Mouse (Mus musculus) CH12.LX (cell line): ENCODE data around the gene Thbs1. TPM values are rescaled to one million over a fixed set of nuclear protein-coding genes. Genes with fewer than 3 reads are reported as not detected.

Experiments
- DNase-seq: peaks from one replicate; pipeline ENCODE4 v3.0.0-alpha.2; 2013; ENCODE audit errors: extremely low read depth
- H3K27ac ChIP-seq: 2 replicates; pipeline ENCODE4 v1.5.1; 2012; ENCODE audit warnings: low read depth, mild to moderate bottlenecking, control low read depth, moderate library complexity; ENCODE audit not compliant: insufficient read depth
- H3K27me3 ChIP-seq: replicated peaks from 2 replicates; pipeline ENCODE3; 2012; ENCODE audit warnings: inconsistent platforms
- H3K36me3 ChIP-seq, 2 experiments: replicated peaks in 1 of 2; 2 replicates each; pipeline versions ENCODE3 to v1.6.1; 2012; ENCODE audit warnings: inconsistent platforms in 1 of 2, low read length in 1 of 2, mild to moderate bottlenecking in 1 of 2, mixed read lengths in 1 of 2, moderate library complexity in 1 of 2; ENCODE audit not compliant: control insufficient read depth in 1 of 2, insufficient read depth in 1 of 2
- H3K4me1 ChIP-seq, 2 experiments: 2 replicates each; pipeline ENCODE4 v1.6.1; 2012; ENCODE audit warnings: inconsistent platforms in 1 of 2, moderate library complexity in 1 of 2; ENCODE audit not compliant: insufficient read depth in 2 of 2, control insufficient read depth in 1 of 2
- H3K4me2 ChIP-seq: 2 replicates; pipeline ENCODE4 v1.6.1; 2012; ENCODE audit warnings: low read depth, mild to moderate bottlenecking, control low read depth; ENCODE audit not compliant: poor library complexity, insufficient read depth, severe bottlenecking
- H3K4me3 ChIP-seq, 3 experiments: fragments of 150-350 bp in 1 of 3; sonication (generic) in 1 of 3; replicated peaks in 1 of 3; 2 replicates each; pipeline versions ENCODE3 to v1.5.1; 2011 to 2012; ENCODE audit warnings: low read depth in 2 of 3, low read length in 2 of 3, mild to moderate bottlenecking in 2 of 3, moderate library complexity in 2 of 3, control low read depth in 1 of 3, improper control_type of control experiment in 1 of 3, inconsistent platforms in 1 of 3, mixed read lengths in 1 of 3; ENCODE audit not compliant: poor library complexity in 1 of 3
- H3K79me2 ChIP-seq: replicated peaks from 2 replicates; pipeline ENCODE4 v1.6.1; 2012; ENCODE audit warnings: mild to moderate bottlenecking, moderate library complexity; ENCODE audit not compliant: control insufficient read depth, poor library complexity, insufficient read depth, severe bottlenecking; ENCODE audit errors: extremely low read depth
- H3K9ac ChIP-seq: 2 replicates; pipeline ENCODE4 v1.6.1; 2012; ENCODE audit warnings: low read depth, mild to moderate bottlenecking, control low read depth, moderate library complexity; ENCODE audit not compliant: insufficient read depth
- H3K9me3 ChIP-seq: replicated peaks from 2 replicates; pipeline ENCODE3; 2012; ENCODE audit warnings: low read length, inconsistent platforms, mixed read lengths
- BHLHE40 ChIP-seq: IDR thresholded peaks from 2 replicates; pipeline ENCODE4 v1.6.1; 2011; ENCODE audit warnings: mild to moderate bottlenecking, low read depth, low read length, improper control_type of control experiment
- CTCF ChIP-seq, 2 experiments: IDR thresholded peaks in 1 of 2; conservative IDR thresholded peaks in 1 of 2; 2 replicates each; pipeline ENCODE4 v1.5.1; 2011 to 2012; ENCODE audit warnings: low read depth in 2 of 2, low read length in 2 of 2, improper control_type of control experiment in 1 of 2, inconsistent platforms in 1 of 2, mild to moderate bottlenecking in 1 of 2, moderate library complexity in 1 of 2
- EP300 ChIP-seq: IDR thresholded peaks from 2 replicates; pipeline ENCODE4 v1.6.1; 2011; ENCODE audit warnings: low read length, improper control_type of control experiment
- ETS1 ChIP-seq: conservative IDR thresholded peaks from 2 replicates; pipeline ENCODE4 v1.6.1; 2012; ENCODE audit warnings: low read depth, mild to moderate bottlenecking, inconsistent platforms, low read length, improper control_type of control experiment, moderate library complexity
- IRF4 ChIP-seq: IDR thresholded peaks from 2 replicates; pipeline ENCODE4 v1.6.1; 2014; ENCODE audit warnings: low read depth, mild to moderate bottlenecking, inconsistent platforms, low read length, improper control_type of control experiment
- JUND ChIP-seq: conservative IDR thresholded peaks from 2 replicates; pipeline ENCODE4 v1.6.1; 2011; ENCODE audit warnings: low read depth, low read length, improper control_type of control experiment
- KAT2A ChIP-seq: IDR thresholded peaks from 2 replicates; pipeline ENCODE4 v1.6.1; 2012; ENCODE audit warnings: low read length, improper control_type of control experiment, inconsistent platforms; ENCODE audit not compliant: insufficient replicate concordance
- MAFK ChIP-seq: IDR thresholded peaks from 2 replicates; pipeline ENCODE4 v1.6.1; 2011; ENCODE audit warnings: low read length, improper control_type of control experiment; ENCODE audit not compliant: insufficient replicate concordance
- MAX ChIP-seq: IDR thresholded peaks from 2 replicates; pipeline ENCODE4 v1.6.1; 2011; ENCODE audit warnings: low read length, improper control_type of control experiment
- MEF2A ChIP-seq: IDR thresholded peaks from 2 replicates; pipeline ENCODE4 v1.6.1; 2014; ENCODE audit warnings: low read depth, mild to moderate bottlenecking, inconsistent platforms, low read length, improper control_type of control experiment, borderline replicate concordance
- MXI1 ChIP-seq: IDR thresholded peaks from 2 replicates; pipeline ENCODE4 v1.6.1; 2011; ENCODE audit warnings: mild to moderate bottlenecking, low read depth, low read length, improper control_type of control experiment
- MYC ChIP-seq: IDR thresholded peaks from 2 replicates; pipeline ENCODE4 v1.6.1; 2011; ENCODE audit warnings: low read depth, mild to moderate bottlenecking, improper control_type of control experiment, low read length
- NELFE ChIP-seq: IDR thresholded peaks from 2 replicates; pipeline ENCODE4 v1.6.1; 2011; ENCODE audit warnings: low read depth, low read length, improper control_type of control experiment
- PAX5 ChIP-seq: IDR thresholded peaks from 2 replicates; pipeline ENCODE4 v1.6.1; 2012; ENCODE audit warnings: low read length, inconsistent platforms, mixed read lengths
- SIN3A ChIP-seq: IDR thresholded peaks from 2 replicates; pipeline ENCODE4 v1.6.1; 2012; ENCODE audit warnings: low read length, improper control_type of control experiment, inconsistent platforms
- SMC3 ChIP-seq: IDR thresholded peaks from 2 replicates; pipeline ENCODE4 v1.6.1; 2011; ENCODE audit warnings: low read depth, low read length, improper control_type of control experiment
- USF1 ChIP-seq: IDR thresholded peaks from 2 replicates; pipeline ENCODE4 v1.6.1; 2014; ENCODE audit warnings: low read depth, mild to moderate bottlenecking, inconsistent platforms, low read length, improper control_type of control experiment
- ZC3H11A ChIP-seq: IDR thresholded peaks from 2 replicates; pipeline ENCODE4 v1.6.1; 2012; ENCODE audit warnings: low read depth, mild to moderate bottlenecking, inconsistent platforms, low read length, improper control_type of control experiment
- ZKSCAN1 ChIP-seq: IDR thresholded peaks from 2 replicates; pipeline ENCODE4 v1.6.1; 2012; ENCODE audit warnings: low read depth, inconsistent platforms, low read length, improper control_type of control experiment, borderline replicate concordance
- ZMIZ1 ChIP-seq: IDR thresholded peaks from 2 replicates; pipeline ENCODE4 v1.6.1; 2012; ENCODE audit warnings: low read depth, mild to moderate bottlenecking, inconsistent platforms, low read length, improper control_type of control experiment
- dilution Hi-C: fragments of 300-500 bp; cut with MboI; formaldehyde crosslinking; loops from 2 replicates; pipeline ENCODE4 v1.14.3; 2020; ENCODE audit warnings: low sequenced_read_pairs; ENCODE audit not compliant: extremely low pct_unique_long_range_greater_than_20kb, extremely low pct_ligation_motif_present
- in situ Hi-C: fragments of 300-500 bp; cut with MboI; formaldehyde crosslinking; loops from 3 replicates; pipeline ENCODE4 v1.14.3; 2019; ENCODE audit warnings: low sequenced_read_pairs, low pct_ligation_motif_present, low pct_unique_long_range_greater_than_20kb, mixed read lengths
- polyA plus RNA-seq: library from polyadenylated mRNA; unstranded; fragments of >175 nt; gene quantifications from 2 replicates; pipeline ENCODE4 v1.2.1, GENCODE M21; 2012; ENCODE audit warnings: low read depth; ENCODE audit not compliant: insufficient read length
- total RNA-seq, 2 experiments: library from RNA; depleted of rRNA; stranded (reverse); fragments of 300-350 nt in 1 of 2; fragments of >200 nt in 1 of 2; gene quantifications; 2 replicates each; pipeline ENCODE4 v1.2.3; 2012 to 2014

Thbs1 gene
- total and polyA plus RNA-seq, 3 experiments = 0.03 TPM; not detected in 2

DNA sequence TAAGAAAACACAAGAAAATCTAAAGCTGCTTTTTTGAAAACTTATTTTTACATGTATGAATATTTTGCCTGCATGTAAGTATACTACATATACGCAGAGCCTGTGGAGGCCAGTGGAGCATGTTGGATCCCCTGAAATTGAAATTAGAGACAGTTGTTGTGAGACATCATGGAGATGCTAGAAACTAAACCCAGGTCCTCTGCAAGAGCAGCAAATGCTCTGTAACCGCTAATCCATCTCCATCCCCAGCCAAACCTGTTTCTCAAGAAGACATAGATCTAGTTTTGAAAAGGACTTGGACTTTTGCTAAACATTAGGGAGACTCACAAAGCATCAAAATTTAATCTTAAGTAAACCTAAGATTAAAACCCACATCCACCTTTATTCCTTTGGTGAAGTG is 49.3 kb downstream of the Thbs1 start:
- Histone ChIP-seq H3K79me2 (no peaks in the 10 kb centered on the region), H3K4me1 (peaks cover 0 to 39% of the 10 kb centered on the region in 2 experiments; a peak in 2 of 4 replicates), H3K4me2 (no peak overlapping the region), H3K4me3 (no peak overlapping the region), H3K27ac (no peak overlapping the region), H3K27me3 (no peaks in the 10 kb centered on the region), H3K36me3 (no peaks in the 10 kb centered on the region), H3K9me3 (no peaks in the 10 kb centered on the region), H3K9ac (no peak overlapping the region)
- no peak for DNase-seq
- in situ Hi-C loops = no loop called here
- dilution Hi-C loops = no loop called here
- no peak for TF ChIP-seq MEF2A

DNA sequence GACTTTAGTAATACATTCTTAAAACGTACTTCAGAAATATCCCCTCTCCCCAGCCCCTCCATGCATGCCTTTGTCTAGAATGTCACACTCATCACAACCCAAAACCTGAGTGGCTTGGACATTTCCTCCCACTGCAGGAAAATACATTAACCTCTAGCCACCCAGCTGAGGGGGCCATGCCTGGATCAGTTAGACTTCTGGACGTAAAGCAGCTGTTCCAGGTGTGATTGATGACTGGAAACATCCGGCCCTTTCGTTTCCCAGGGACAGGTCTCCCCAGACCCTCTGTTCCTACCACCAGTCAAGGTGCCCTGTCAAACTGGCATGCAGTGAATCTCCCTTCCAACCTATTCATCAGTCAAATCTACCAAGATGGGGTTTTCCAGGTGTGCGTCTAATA is 50.8 kb downstream of the Thbs1 start:
- dilution Hi-C loops = no loop called here

DNA sequence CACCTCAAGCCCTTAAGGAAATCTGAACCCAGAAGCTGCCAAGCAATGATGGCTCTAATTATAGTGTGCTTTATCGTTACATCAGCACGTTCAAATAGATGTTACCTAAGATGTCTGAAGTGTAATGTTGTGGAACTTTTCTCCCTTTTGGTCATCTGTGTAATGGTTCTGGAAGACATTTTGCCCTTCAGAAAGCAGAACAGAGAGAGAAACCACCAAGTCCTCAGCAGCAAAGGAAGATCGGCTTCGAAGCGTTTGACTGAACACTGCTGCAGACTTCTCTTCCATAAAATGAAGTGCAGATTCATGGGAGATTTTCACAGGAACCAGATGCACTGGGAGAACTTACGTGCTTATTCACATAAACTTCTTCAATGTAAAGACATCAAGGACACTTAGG is 52.5 kb downstream of the Thbs1 start:
- peak; percentile 44 for DNase-seq
- dilution Hi-C loops = no loop called here
- no peak overlapping the region for H3K9ac ChIP-seq
- TF ChIP-seq MEF2A (0 out of 2 replicates have a peak, but pooled peaks have one; percentile 32), NELFE (no peak), USF1 (no peak), BHLHE40 (peak; percentile 39), IRF4 (peak; percentile 52; the same call in 1 of the 2 replicates), MAX (no peak), ETS1 (no peak; the same call in 1 of the 2 replicates), EP300 (peak; percentile 62; the same call in 1 of the 2 replicates), ZKSCAN1 (no peak)
- TF ChIP-seq, all 38 proteins: peak for 4
- Histone ChIP-seq H3K79me2 (no peaks in the 10 kb centered on the region), H3K36me3 (no peaks in the 10 kb centered on the region), H3K27ac (no peak overlapping the region), H3K4me1 (peaks cover 0 to 29% of the 10 kb centered on the region in 2 experiments; a peak in 2 of 4 replicates), H3K4me3 (no peak overlapping the region), H3K4me2 (peak overlapping the region; percentile 34; the same call in 1 of the 2 replicates), H3K27me3 (peaks cover 1% of the 10 kb centered on the region), H3K9me3 (no peaks in the 10 kb centered on the region)
- in situ Hi-C loops = no loop called here

More for the DNA sequence above, 50.8 kb downstream of the Thbs1 start:
- Histone ChIP-seq H3K9me3 (no peaks in the 10 kb centered on the region), H3K4me1 (peaks cover 0 to 39% of the 10 kb centered on the region in 2 experiments; a peak in 2 of 4 replicates), H3K4me2 (no peak overlapping the region), H3K36me3 (no peaks in the 10 kb centered on the region), H3K4me3 (no peak overlapping the region), H3K9ac (no peak overlapping the region), H3K79me2 (no peaks in the 10 kb centered on the region), H3K27me3 (peaks cover 1% of the 10 kb centered on the region), H3K27ac (no peak overlapping the region)
- no peak for TF ChIP-seq KAT2A
- no peak for TF ChIP-seq SIN3A
- no peak for TF ChIP-seq ZMIZ1
- no peak for TF ChIP-seq MXI1
- TF ChIP-seq CTCF (conservative IDR thresholded peaks at IDR 0.05 in 1 of 2, IDR thresholded peaks at IDR 0.05 in 1 of 2; ENCODE audit: low read depth in 2 of 2, low read length in 2 of 2) = no peak
- TF ChIP-seq IRF4 = no peak
- TF ChIP-seq PAX5 = no peak
- TF ChIP-seq MAFK = no peak
- TF ChIP-seq MYC = no peak
- no peak for TF ChIP-seq JUND
- TF ChIP-seq ZC3H11A = no peak
- no peak for TF ChIP-seq SMC3
- no peak for TF ChIP-seq NELFE
- no peak for TF ChIP-seq EP300
- no peak for TF ChIP-seq ZKSCAN1
- in situ Hi-C loops = no loop called here
- DNase-seq = no peak
